Mouse (Mus musculus): ENCODE data around the gene Ypel2. TPM values are rescaled to one million over a fixed set of nuclear protein-coding genes. Genes with fewer than 3 reads are reported as not detected.

Gene Ypel2
- polyA plus RNA-seq, 1 experiment from 2014 or later, result 7.9 TPM

DNA sequence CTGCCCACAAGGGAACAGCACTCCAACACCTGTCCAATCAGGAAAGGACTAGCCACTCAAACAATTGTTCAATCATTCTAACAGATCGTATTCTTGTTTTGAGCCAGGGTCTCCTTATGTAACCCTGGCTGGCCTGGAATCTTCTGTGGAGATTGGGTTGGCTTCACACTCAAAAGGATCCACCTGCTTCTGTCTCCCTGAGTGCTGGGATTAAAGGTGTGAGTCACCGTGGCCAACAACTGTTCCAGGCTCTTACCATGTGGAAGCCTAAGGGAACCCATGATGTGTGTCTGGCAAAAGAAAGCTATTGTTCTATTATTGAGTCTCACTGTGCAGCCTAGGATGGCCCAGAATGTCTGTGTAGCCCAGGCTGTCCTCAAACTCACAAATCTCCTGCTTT, 71.5 kb downstream of the Ypel2 start:
- 78% methylated on average over 2 of the region's 2 CpGs for WGBS
- no peaks in the 10 kb centered on the region for H3K9me3 ChIP-seq
- no peak overlapping the region for H3K9ac ChIP-seq
- H3K27me3 ChIP-seq, result no peaks in the 10 kb centered on the region
- no peaks in the 10 kb centered on the region for H3K36me3 ChIP-seq
- peaks cover 9% of the 10 kb centered on the region for H3K4me1 ChIP-seq
- no peak overlapping the region for H3K4me3 ChIP-seq
- no peak overlapping the region for H3K27ac ChIP-seq
- ATAC-seq (ENCODE audit: insufficient number of reproducible peaks, low FRiP score, low TSS enrichment, low read depth), result no peak
- H3K4me2 ChIP-seq, result no peak overlapping the region

DNA sequence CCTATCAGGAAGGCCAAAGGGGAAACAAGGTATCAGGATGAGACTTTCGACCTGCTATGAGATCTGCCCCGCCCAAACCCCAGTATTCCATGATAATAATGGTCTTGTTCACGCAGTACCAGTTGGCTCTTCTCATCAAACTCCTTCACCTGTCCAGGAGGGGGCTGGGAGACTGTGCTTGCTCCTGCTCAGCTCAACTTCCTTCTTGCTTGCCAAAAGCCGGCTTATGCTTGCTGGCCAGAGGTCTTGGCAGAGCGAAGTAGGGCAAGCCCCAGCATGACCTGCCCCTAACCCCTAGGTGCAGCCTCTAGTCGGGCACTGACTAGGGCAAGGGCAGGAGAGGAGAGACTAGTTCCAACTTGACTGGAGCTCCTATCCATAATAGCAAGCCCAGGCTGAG, 72.2 kb downstream of the Ypel2 start:
- H3K36me3 ChIP-seq, result no peaks in the 10 kb centered on the region
- 68% methylated on average over 6 of the region's 6 CpGs for WGBS
- no peaks in the 10 kb centered on the region for H3K27me3 ChIP-seq
- ATAC-seq (ENCODE audit: insufficient number of reproducible peaks, low FRiP score, low TSS enrichment, low read depth), result no peak
- no peaks in the 10 kb centered on the region for H3K9me3 ChIP-seq
- H3K4me3 ChIP-seq, result no peak overlapping the region
- no peak overlapping the region for H3K9ac ChIP-seq
- no peak overlapping the region for H3K27ac ChIP-seq
- no peak overlapping the region for H3K4me2 ChIP-seq
- H3K4me1 ChIP-seq, result peaks cover 9% of the 10 kb centered on the region

DNA sequence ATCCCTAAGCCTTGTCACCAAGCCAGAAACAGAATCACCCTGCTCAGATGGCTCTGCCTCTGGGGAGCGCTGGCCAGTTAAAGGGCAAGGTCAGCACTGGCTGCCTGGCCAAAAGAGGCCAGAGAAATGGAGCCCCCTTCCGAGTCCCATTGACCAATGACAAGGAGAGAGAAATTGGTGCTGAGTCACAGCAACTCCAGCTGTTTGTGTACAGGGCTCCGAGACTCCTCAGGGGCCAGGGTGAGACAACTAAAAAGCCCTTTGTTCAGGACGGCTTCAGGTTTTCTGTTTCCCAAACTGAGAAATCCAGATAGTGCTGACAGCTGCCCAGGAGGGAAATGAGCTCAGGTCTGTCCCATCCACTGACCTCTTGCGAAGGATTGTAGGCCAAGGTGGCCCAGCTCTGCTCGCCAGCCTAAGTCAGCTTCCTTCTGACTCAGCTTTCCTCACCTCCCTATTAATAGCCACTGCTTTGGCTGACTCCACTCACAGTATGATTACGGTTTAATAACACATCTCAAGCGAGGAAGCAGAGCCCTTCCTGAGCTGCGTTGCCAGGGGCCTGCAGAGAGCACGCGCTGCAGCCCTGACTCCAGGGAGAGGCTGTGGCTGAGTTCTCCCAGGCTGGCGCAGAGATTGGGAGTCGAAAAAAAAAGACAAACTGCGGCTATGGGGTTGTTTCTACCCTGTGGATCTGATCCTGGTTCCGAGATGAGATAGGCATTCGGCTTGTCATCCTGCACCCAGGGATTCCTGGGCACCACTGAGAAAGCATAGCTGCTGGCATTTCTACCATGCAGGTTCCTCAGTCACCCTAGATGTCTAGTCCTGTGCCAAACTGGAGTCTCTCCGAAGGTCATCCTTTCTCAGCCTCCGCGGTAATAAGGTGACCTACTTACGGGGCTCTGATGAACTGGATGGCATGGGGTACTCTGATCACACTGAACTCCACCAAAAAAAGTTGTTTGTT, 73.1 kb downstream of the Ypel2 start:
- 0 out of 2 replicates have a peak, but pooled peaks have one; percentile 36 for ATAC-seq (ENCODE audit: insufficient number of reproducible peaks, low FRiP score, low TSS enrichment, low read depth)
- peak overlapping the region; percentile 38 for H3K27ac ChIP-seq
- WGBS, result 58% methylated on average over 20 of the region's 20 CpGs

DNA sequence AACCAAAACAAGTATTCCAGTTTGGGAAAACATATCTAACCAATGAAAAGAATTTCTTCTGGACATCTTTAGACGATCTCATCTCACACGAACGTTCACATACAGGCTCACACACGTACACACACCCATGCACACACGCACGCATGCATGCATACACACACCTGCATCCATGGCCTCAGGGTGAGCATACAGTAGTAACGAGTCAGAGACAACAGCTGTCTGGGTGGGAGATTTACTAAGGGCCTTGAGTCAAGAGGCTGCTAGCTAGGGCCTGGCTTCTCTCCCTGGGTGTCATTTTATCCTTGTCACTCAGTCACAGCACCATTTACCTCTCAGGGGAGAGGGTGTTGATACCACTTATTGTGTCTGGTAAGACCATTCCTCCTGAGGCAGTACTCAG, 74.0 kb downstream of the Ypel2 start:
- Histone ChIP-seq H3K27ac (no peak overlapping the region), H3K4me3 (no peak overlapping the region), H3K36me3 (no peaks in the 10 kb centered on the region), H3K9me3 (no peaks in the 10 kb centered on the region), H3K27me3 (no peaks in the 10 kb centered on the region), H3K9ac (no peak overlapping the region), H3K4me2 (no peak overlapping the region), H3K4me1 (peaks cover 9% of the 10 kb centered on the region)
- WGBS, result 83% methylated on average over 7 of the region's 7 CpGs
- ATAC-seq (ENCODE audit: insufficient number of reproducible peaks, low FRiP score, low TSS enrichment, low read depth), result no peak

More for the DNA sequence above, 73.1 kb downstream of the Ypel2 start:
- Histone ChIP-seq H3K9me3 (no peaks in the 10 kb centered on the region), H3K4me2 (no peak overlapping the region), H3K36me3 (no peaks in the 10 kb centered on the region), H3K4me1 (peaks cover 9% of the 10 kb centered on the region), H3K9ac (no peak overlapping the region), H3K4me3 (no peak overlapping the region), H3K27me3 (no peaks in the 10 kb centered on the region)

DNA sequence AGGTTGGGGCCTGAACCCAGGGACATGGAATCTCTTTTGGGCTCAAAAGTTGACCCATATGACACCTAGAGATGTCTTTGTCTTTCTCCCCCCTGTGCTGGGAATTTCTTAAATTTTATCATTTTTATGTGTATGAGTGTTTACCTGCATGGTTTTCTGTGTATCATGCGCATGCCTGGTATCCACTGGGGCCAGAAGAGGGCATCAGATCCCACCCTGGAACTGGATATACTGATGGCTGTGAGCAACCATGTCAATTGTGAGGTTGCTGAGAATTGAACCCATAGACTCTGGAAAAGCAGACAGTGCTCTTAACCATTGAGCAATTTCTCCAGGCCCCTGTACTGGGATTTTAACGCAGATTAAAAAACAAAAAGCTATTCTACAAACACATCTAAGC, 76.0 kb downstream of the Ypel2 start:
- H3K4me2 ChIP-seq, result no peak overlapping the region
- no peak for ATAC-seq (ENCODE audit: insufficient number of reproducible peaks, low FRiP score, low TSS enrichment, low read depth)
- no peaks in the 10 kb centered on the region for H3K36me3 ChIP-seq
- H3K4me3 ChIP-seq, result no peak overlapping the region
- no peak overlapping the region for H3K27ac ChIP-seq
- no peaks in the 10 kb centered on the region for H3K27me3 ChIP-seq
- peaks cover 9% of the 10 kb centered on the region for H3K4me1 ChIP-seq
- no peak overlapping the region for H3K9ac ChIP-seq
- 92% methylated on average over 2 of the region's 2 CpGs for WGBS
- no peaks in the 10 kb centered on the region for H3K9me3 ChIP-seq

DNA sequence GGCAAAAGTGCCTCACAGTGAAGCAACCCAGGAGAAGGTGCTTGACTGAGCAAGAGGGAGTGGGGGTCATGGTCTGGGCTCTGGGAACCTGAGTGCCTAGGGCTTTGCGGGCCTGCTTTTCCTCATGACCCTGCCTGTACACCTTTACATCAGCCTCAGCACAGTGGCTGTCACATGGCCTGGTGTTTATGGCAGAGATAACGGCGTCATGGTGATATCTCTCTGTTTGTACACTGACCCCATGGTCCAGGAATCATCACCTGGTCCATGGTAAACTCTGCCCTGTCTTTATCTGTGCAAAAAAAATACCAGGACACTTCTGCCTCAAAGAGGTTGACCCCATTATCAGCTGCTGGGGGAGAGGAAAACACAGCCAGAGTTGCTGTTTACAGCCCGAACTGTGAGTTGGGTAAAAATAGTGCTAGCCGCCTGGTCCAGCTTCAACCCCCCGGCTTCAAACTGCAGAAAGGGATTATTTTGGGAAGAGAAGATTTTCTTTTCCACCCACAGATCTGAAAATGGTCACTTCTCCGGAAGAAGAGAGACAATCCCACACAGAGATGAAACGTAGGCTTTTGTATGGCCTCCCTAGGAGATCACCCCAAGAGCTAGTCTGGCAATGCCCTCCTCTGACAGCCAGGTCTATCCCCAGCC, 76.8 kb downstream of the Ypel2 start:
- H3K27ac ChIP-seq, result no peak overlapping the region
- H3K4me3 ChIP-seq, result no peak overlapping the region
- ATAC-seq (ENCODE audit: insufficient number of reproducible peaks, low FRiP score, low TSS enrichment, low read depth), result no peak
- no peaks in the 10 kb centered on the region for H3K9me3 ChIP-seq
- no peak overlapping the region for H3K9ac ChIP-seq
- no peaks in the 10 kb centered on the region for H3K27me3 ChIP-seq
- 78% methylated on average over 8 of the region's 8 CpGs for WGBS
- H3K4me1 ChIP-seq, result peaks cover 9% of the 10 kb centered on the region
- no peaks in the 10 kb centered on the region for H3K36me3 ChIP-seq
- H3K4me2 ChIP-seq, result no peak overlapping the region

DNA sequence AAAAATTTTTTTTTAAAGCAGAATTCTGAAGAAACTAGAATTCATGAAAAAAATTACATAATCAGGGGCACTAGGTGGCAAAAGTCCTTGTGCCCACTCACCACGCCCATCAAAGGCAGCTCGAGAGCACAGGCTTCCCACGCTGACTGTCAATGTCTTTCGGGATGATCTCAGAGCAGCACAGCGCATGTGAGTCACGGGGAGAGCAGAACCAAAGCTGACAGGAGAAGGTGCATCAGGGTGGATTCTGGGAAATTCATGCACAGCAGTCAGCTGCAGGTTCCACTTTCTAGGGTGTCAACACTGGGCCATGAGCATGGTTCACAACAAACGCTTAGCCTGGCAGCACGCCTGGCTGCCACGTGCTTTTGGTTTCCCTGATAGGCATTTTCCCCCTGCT, 79.2 kb downstream of the Ypel2 start:
- Histone ChIP-seq H3K9me3 (no peaks in the 10 kb centered on the region), H3K36me3 (no peaks in the 10 kb centered on the region), H3K4me2 (no peak overlapping the region), H3K4me1 (no peaks in the 10 kb centered on the region; the same call in 1 of the 2 replicates), H3K27me3 (no peaks in the 10 kb centered on the region), H3K27ac (no peak overlapping the region), H3K9ac (no peak overlapping the region), H3K4me3 (no peak overlapping the region)
- WGBS, result 71% methylated on average over 9 of the region's 9 CpGs
- no peak for ATAC-seq (ENCODE audit: insufficient number of reproducible peaks, low FRiP score, low TSS enrichment, low read depth)

DNA sequence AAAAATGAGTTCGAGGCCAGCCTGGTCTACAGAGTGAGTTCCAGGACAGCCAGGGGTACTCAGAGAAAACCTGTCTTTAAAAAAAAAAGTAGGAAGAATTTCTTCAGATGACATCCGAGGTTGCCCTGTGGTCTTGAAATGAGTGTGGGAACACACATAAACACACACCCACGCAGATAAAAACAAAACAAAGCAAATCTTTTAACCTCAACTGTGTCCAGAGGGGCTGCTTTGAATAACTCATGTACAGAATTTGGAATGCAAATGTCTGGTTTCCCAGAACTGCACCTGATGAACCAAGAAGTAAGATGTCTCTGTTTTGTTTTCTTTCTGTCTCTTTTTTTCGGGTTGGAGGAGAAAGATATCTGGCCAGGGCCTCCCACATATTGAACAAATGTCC, 83.3 kb downstream of the Ypel2 start:
- H3K4me1 ChIP-seq, result no peaks in the 10 kb centered on the region
- ATAC-seq (ENCODE audit: insufficient number of reproducible peaks, low FRiP score, low TSS enrichment, low read depth), result no peak
- H3K27ac ChIP-seq, result no peak overlapping the region
- H3K9me3 ChIP-seq, result no peaks in the 10 kb centered on the region
- no peak overlapping the region for H3K4me3 ChIP-seq
- H3K36me3 ChIP-seq, result no peaks in the 10 kb centered on the region
- H3K4me2 ChIP-seq, result no peak overlapping the region
- 80% methylated on average over 4 of the region's 4 CpGs for WGBS
- no peak overlapping the region for H3K9ac ChIP-seq
- H3K27me3 ChIP-seq, result no peaks in the 10 kb centered on the region

DNA sequence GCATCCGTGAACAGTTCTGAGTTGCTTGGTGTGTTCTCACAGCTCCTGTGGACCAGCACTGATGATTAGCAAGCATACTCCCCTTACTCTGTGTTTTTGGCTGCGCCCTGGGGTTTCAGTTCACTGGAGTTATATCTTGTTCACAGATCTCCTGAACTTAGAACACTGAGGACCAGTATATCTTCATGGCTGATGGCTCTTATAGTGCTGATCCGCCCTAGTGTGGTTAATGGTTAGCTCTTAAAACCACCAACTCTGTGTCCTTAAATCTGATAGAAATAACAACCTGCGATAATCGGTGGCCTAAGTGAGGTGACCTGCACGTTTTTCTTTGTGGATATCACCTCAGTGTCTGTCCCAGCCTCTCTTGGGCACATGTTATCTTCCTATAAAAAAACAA, 84.5 kb downstream of the Ypel2 start:
- 82% methylated on average over 6 of the region's 6 CpGs for WGBS
- no peaks in the 10 kb centered on the region for H3K4me1 ChIP-seq
- H3K27ac ChIP-seq, result no peak overlapping the region
- H3K9me3 ChIP-seq, result no peaks in the 10 kb centered on the region
- no peak overlapping the region for H3K4me3 ChIP-seq
- no peak overlapping the region for H3K4me2 ChIP-seq
- no peak for ATAC-seq (ENCODE audit: insufficient number of reproducible peaks, low FRiP score, low TSS enrichment, low read depth)
- H3K27me3 ChIP-seq, result no peaks in the 10 kb centered on the region
- no peaks in the 10 kb centered on the region for H3K36me3 ChIP-seq
- no peak overlapping the region for H3K9ac ChIP-seq

DNA sequence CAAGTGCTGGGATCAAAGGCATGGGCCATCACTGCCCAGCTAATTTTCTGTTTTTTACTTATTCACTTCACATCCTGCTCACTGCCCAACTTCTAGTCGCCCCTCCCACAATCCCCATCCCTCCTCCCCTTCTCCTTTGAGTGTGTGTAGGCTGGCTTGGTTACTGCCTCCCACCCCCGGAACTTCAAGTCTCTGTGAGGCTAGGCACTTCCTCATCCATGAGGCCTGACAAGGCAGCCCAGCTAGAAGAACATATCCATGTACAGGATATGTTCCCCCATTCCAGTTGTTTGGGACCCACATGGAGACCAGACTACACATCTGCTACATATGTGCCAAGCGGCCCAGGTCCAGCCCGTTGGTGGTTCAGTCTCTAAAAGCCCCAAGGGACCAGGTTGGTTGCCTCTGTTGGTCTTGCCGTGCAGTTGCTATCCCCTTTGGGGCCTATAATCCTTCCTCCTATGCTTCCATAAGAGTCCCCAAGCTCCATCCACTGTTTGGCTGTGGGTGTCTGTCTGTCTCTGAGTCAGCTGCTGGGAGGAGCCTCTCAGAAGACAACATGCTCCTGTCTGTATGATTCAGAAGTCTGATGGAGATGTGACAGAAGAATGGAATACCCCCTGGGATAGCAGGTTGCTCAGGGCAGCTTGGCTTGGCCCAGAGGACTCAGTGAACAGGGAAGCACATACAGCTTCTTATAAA, 85.5 kb downstream of the Ypel2 start:
- 67% methylated on average over 5 of the region's 5 CpGs for WGBS
- H3K4me3 ChIP-seq, result no peak overlapping the region
- H3K27me3 ChIP-seq, result no peaks in the 10 kb centered on the region
- H3K36me3 ChIP-seq, result no peaks in the 10 kb centered on the region
- H3K4me1 ChIP-seq, result no peaks in the 10 kb centered on the region
- H3K27ac ChIP-seq, result no peak overlapping the region
- no peak for ATAC-seq (ENCODE audit: insufficient number of reproducible peaks, low FRiP score, low TSS enrichment, low read depth)
- H3K9me3 ChIP-seq, result no peaks in the 10 kb centered on the region
- H3K9ac ChIP-seq, result no peak overlapping the region
- H3K4me2 ChIP-seq, result no peak overlapping the region

DNA sequence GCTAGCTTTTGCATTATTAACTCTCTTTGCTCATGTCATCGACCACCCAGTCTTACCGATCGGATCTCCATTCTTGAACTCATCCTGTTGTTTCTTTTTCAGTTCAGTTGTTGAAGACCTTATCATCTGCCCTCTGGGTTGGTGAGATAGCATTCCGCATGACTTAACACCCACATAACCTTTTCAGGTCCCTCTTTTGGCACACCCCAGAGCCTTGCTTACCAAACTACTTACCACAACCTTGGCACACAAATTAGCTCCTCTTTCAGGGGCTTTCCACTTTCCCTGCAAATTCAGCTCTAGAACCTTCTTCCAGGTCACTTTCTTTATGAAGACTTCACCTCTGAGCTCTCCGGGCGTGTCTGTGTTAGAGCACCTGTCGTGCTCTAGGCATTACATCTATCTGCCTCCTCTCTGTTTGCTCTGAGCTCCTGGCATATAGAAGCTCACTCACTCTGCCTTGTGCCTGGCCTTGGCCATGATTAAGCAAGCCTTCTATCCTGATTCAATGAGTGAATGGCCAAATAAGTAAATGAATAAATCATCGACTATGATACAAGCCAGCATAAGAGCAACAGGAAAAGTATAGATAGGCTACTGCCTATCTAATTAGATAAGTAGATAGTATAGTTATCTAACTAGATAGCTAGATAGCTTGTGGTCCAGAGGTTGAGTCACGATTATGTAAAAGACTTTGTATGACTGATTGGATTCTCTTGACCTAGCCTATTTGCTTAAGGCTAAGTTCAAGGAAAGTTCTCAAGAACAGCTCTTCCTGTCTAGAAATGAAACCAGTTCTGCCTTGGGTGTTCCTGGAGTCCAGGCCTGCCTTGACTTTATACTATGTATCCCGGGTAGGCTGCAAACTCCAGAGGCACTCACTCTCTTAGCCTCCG, 86.5 kb downstream of the Ypel2 start:
- no peaks in the 10 kb centered on the region for H3K27me3 ChIP-seq
- H3K4me2 ChIP-seq, result no peak overlapping the region
- H3K27ac ChIP-seq, result no peak overlapping the region
- WGBS, result 91% methylated on average over 11 of the region's 11 CpGs
- H3K9ac ChIP-seq, result no peak overlapping the region
- H3K4me3 ChIP-seq, result no peak overlapping the region
- no peak for ATAC-seq (ENCODE audit: insufficient number of reproducible peaks, low FRiP score, low TSS enrichment, low read depth)
- no peaks in the 10 kb centered on the region for H3K4me1 ChIP-seq
- no peaks in the 10 kb centered on the region for H3K9me3 ChIP-seq
- no peaks in the 10 kb centered on the region for H3K36me3 ChIP-seq

Measured in limb, embryonic 15.5 days (tissue).